Mouse (Mus musculus): ENCODE data around the gene Tdrd3. TPM values are rescaled to one million over a fixed set of nuclear protein-coding genes. Genes with fewer than 3 reads are reported as not detected.

The Tdrd3 gene
- polyA plus RNA-seq, 2 experiments from 2014 or later: 19.0 to 22.3 TPM

DNA sequence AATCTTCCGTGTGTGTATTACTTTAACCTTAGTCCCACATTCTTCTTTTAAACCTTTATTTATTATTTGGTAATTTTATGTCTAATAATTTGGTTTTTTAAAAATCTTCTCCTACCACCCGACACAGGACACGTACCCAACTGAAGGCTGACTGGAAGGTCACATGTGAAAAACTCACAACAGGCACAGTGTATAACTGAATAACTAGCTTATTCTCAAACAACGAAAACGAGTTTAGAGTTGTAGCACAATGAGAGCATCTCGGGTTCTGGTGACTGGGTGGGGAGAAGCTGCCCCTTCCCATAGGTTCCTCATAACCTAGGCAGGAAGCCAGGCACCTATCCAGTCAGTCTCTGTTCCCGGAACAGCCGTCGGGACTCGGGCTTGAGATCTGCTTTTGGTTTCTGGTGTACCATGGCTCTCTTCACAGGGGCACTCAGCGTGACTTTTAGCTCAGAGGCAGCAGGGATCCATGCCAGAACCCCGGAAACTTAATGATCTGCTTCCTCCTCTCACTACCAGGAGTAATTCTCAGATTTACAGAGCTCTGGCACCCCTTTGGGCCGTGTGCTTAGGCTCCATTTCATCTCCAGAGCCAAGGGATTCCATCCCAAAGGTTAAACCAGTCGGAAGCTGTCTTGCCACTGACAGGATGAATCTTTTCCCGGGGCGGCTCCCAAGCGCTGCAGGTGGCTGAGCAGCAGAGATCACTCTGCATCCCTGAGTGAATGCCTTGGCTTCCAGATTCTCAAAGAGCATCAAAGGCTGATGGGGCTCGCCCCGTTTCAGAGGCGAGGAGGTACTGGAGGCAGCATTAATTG, 151.4 kb downstream of the Tdrd3 start:
- ATAC-seq: no peak

DNA sequence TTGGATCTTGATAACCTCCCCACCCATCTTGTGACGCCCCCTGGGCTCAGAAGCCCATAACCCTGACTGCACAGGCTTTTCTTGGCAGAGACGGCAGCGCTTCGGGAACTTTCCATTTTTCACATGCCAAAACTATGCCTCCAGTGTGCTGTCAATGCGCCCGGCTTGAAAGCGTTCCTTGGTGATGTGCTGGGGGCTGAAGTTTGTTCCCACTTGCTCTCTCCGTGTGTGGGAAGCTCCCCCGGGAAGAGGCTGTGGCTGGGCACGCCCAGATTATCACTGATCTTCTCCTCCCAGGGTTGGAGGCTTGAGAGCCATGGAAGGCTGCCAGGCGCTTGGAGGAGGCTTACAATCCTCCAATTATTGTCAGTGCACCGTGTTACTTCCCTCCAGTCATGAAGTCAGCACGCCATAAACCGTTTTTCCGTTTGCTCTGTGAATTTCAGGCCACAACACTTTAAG, 152.0 kb downstream of the Tdrd3 start:
- no peak for ATAC-seq

DNA sequence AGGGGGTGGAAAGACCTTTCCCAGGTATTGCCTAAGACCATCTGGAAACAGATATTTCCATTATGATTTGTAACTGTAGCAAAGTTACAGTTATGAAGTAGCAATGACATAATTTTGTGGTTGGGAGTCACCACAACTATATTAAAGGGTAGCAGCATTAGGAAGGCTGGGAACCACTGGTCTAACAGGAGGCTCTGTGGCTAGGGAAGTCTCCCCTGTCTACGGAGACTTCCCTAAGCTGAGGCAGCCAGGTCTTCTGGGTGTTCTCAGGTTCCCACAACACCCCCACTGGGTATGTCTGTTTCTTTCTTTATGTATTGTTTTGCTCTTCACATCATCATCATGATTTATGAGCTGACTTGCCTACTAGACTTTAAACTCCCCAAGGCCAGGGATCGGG, 153.0 kb downstream of the Tdrd3 start:
- no peak for ATAC-seq

DNA sequence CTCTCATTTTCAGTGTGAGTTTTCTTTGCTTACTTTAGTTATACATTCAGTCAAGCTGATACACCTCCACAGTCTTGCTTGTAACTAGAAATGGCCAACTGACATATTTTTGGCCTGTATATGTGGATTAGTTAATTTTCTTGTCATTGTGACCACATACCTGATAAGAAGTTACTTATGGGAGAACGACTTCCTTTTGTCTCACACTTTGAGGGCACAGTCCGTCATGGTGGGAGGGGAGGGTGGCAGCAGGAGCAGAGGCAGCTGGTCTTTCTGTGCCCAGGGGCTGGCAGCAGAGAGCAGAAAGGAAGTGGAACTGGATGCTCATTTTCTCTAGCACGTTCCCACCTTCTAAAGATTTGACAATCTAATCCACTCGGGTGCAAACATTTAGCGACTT, 156.0 kb downstream of the Tdrd3 start:
- no peak for ATAC-seq

DNA sequence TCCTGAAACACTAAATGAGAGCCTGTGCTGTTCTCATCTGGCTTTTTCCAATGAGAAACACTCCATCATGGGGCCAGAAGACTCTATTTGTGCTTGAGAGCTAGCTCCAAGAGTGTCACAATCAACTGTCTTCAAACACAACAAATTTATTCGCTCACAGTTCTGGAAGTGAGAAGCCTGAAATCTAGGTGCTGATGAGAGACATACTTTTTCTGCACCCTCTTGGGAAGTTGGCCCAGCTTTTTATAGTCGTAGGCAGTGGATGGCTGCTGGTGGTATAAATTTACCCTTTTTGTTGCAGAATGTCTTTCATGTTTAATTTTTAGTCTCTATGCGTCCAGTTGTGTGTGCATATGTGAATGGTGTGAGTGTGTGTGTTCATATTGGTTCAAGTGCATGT, 166.2 kb downstream of the Tdrd3 start:
- ATAC-seq: no peak

Measured in activated CD4-positive, CD25-positive, alpha-beta regulatory T cell, adult 4 months (primary cell).